Mouse (Mus musculus) ovary, postnatal 14 days (tissue): ENCODE data around the gene Nlrp4a.
"Not testable (repeated sequence)": the region's sequence is repeated elsewhere in the genome, so short reads cannot be mapped to it uniquely, and the experiment has no call there.

Experiments
- DNase-seq: peaks from one replicate; pipeline ENCODE4 v3.0.0; 2022; ENCODE audit warnings: low spot score

Gene Nlrp4a

GRCm38 (mm10) chr7:26434813-26435212 lies at the start of gene Nlrp4a:
Gene Nlrp4a (plus strand): TSS chr7:26435113.
- DNase-seq: no peak

GRCm38 (mm10) chr7:26386691-26387090 lies 48.2 kb upstream of the Nlrp4a start:
- DNase-seq: not testable (repeated sequence)

GRCm38 (mm10) chr7:26391137-26391536 lies 43.8 kb upstream of the Nlrp4a start:
- not testable (repeated sequence) for DNase-seq

GRCm38 (mm10) chr7:26391811-26392210 lies 43.1 kb upstream of the Nlrp4a start:
- DNase-seq: not testable (repeated sequence)

GRCm38 (mm10) chr7:26403600-26403999 lies 31.3 kb upstream of the Nlrp4a start, which contains the start of gene Nlrp9c:
Gene Nlrp9c (minus strand): TSS chr7:26403700.
- DNase-seq: not testable (repeated sequence)

GRCm38 (mm10) chr7:26476690-26477089 lies 41.8 kb downstream of the Nlrp4a start:
- DNase-seq: no peak

- not testable (repeated sequence) for DNase-seq
Observed at GRCm38 (mm10) chr7:26489514-26489913, 54.6 kb downstream of the Nlrp4a start.
